Mouse (Mus musculus) urinary bladder, adult 18-20 months (tissue): Measurements from ENCODE around the gene Rd3l.
"Not testable (repeated sequence)": the region's sequence is repeated elsewhere in the genome, so short reads cannot be mapped to it uniquely, and the experiment has no call there.

ENCODE experiments used
- DNase-seq, 2 experiments: peaks; one replicate each; pipeline ENCODE4 v3.0.0; 2022; ENCODE audit warnings: low spot score in 2 of 2, mixed read lengths in 2 of 2

Gene Rd3l

DNA sequence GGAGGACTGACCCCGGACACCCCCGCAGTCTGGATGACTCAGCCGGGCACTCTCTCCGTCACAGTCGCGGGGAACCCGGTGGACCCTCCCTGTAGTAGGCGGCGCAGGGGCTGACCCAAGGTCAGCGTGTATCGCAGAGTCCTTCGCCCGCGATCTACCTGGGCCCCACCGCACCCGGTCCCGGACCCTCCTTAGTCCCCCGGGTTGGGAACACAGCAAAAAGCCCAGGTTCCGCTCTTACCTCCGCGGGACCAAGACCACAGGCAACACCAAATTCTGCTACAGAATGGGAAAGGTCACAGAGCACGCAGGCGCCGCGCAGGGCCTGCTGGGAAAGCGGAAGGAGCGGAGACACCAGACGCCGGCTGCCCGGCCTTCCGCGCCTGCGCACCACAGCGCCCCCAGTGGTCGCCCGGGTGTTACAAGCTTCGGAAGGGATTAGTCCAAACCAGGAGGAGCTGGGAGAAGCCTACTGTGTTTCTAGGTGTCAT is 14.4 kb downstream of the Rd3l start, which contains the start of gene Atp5mpl:
TSS of gene Atp5mpl (minus strand) at position 295 of the 491 bp plus-strand sequence.
- DNase-seq = peak; percentile 90 to 95

DNA sequence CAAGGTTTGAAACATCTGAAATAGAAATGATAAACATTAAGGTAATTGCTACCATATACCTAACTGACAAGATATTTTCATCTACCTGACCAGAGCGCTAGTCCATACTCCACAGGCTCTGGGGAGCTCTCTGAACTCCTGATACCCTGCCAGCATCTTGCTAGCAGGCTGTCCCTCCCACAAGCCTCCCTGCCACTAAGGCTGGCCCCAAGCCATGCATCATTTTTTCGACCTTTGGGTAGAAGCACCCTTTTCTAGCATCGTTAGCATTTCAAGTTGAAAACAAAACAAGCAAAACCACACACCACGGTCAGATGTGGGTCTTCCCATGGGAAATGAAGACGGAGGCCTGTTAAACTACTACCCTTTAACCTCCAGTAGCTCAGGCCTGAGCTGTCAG is 17.8 kb downstream of the Rd3l start:
- no peak for DNase-seq

DNA sequence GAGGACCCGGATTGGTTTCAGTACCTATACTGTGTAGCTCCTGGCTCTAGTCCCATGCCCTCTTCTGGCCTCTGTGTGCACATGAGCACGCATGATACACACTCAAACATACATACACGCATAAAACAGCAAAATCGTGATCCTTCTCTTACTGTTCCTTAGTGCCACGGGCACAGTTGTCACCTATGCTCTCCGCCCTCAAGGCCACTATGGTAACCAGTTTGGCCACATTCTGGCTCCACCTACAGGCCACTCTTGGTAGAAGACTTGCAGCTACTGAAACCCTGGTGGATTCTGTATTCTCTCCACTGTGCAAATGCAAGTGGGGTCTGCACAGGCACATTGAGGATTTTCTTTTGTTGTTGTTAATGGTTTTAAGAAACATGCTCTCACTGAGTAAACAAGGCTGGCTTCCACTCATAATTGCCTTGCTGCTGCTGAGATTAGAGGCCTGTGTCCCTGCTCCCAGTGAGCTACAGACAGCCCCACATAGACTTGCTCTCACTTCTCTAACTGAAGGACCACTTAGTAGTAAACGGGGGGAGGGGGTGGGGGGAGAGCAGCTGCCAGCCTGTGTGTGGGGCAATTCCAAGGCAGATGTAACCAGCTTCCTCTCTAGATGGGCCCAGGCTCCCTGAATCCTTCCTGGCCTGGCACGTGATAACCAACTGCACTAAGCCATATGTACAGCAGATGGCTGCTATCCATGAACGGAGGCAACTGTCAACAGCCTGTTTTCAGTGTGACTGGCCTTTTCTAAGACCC is 22.8 kb downstream of the Rd3l start:
- peak in 1 of 2 experiments; percentile 59 for DNase-seq

DNA sequence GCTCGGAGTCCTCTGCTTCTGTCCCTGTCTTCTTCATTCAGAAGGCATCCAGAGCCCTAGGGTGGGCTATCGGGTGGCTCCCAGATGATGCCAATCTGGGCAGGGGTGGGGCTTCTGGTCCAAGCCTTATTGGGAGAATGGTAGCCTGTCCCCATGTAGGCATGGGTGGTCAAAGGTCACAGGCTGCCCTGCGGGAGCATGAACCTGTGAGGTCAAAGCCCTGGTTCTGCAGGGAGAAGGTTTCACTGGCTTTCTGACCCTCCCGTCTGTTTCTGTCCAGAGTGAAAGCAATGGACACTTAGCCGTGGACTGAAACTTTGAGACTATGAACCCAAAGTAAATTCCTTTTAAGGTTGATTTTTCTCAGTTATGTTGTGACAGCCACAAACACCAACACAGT is 24.9 kb downstream of the Rd3l start:
- DNase-seq = no peak

DNA sequence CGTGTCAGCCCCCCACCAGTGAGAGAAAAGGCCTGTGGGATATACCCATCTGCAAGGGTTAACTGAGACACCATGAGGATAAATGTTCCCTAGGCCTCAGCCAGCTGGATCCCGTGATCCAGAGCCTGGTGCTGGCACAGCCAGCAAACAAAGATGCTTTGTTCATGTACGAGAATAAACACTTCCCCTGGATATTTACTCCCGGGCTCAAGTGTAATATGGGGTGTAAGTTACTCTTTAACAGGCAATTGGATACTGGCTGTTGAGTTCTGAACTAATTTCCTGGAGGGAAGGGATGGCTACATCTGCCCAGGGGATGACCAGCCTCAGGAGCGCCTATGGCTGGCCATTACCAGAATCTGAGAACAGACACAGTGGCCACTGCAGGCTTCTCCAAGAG is 29.4 kb downstream of the Rd3l start:
- no peak for DNase-seq

DNA sequence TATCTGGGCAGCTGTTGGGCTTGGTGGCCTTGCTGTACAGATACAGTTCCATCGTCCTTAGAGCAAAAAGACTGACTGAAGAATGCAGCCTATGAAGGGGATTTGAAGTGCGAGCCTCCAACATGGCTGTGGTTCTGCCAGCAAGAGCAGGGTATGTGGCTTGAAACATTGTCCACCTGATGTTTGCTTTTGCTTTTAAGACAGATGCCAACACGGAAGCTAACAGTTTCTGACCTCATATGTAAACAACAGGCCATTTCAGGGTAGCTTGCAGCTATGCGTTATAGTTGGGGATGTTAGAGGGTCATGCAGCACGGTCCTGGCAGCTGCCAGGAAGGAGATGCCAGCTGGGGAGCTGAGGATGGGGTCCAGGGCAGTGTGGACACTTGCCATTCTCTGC is 30.6 kb downstream of the Rd3l start:
- DNase-seq = no peak

DNA sequence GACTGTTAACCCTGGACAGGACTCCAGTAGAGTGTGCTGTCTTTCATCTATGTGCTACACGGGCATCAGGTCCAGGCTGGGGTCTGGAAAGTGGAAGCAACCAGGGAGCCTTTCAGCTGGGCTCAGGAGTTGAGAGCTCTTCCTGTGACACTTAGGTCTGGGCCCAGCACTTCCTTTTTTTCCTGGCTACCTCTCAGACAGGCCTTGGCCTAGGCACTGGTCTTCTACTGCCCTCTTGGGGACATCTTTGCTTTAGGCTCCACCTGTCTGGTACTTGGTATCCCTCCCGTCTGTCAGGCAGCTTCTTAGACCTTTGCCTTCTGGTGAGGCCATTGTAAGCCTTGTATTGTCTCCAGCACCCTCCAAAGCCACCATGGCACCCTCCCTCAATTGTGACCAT is 34.4 kb downstream of the Rd3l start:
- peak in 1 of 2 experiments; percentile 40 for DNase-seq

DNA sequence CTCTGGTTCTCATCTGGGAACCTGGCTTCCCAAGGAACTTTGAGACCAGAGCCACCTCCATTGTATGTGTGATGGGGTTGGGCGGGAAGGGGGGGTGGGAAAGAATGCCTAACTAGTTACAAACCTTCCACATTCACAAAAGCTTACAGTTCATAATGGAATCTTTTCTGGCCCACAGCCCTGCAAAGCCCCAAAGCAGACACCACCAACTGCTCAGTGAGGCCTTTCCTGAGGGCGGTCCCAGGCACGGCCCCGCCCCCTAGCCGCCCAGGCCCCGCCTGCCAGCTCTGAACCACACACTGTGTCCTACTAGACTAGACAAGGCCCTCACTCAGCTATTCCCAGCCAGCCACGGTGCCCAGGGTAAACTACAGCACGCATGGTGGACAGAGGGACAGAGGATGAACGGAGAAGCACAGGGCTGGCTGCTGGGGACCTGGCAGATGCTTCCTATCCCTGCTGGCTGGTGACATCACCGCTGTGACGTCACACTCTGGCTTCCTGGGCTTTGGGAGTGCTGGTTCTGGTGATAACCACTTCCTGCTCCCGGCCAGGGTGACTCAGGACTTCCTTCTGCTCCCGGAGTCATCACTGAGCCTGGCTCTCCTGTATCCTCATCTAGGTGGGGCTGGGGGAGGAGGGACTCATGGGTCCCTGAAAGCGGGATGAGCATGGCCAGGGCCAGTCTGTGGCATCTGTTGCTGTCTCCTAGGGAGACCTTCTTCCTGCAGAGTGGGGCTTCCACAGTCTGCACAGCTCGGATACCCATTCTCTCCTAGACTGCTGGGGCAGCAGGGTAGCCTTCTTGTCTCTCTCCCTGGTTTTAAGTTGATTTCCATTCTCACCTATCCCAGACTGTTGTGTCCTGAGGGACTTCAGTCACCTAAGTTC is 35.1 kb downstream of the Rd3l start:
- DNase-seq = not testable (repeated sequence)

DNA sequence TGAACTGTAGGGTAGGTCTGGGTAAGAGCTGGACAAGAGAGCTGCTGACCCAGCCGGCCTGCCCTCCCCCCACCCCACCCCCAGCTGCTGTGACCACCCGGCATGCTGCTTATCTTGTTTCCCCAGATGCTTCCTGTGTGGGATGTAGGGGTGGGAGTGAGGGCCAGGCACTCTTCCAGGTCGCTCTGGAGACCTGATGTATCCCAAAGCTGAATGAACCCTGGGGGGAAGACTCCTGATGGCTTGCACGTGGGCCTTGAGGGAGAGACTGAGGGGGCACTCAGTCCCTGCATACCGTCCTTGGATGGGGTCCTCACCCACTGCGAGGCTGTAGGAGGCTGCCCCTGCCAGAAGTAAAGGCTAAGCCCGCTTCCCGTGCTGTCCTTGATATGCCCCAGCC is 36.0 kb downstream of the Rd3l start:
- DNase-seq = no peak

DNA sequence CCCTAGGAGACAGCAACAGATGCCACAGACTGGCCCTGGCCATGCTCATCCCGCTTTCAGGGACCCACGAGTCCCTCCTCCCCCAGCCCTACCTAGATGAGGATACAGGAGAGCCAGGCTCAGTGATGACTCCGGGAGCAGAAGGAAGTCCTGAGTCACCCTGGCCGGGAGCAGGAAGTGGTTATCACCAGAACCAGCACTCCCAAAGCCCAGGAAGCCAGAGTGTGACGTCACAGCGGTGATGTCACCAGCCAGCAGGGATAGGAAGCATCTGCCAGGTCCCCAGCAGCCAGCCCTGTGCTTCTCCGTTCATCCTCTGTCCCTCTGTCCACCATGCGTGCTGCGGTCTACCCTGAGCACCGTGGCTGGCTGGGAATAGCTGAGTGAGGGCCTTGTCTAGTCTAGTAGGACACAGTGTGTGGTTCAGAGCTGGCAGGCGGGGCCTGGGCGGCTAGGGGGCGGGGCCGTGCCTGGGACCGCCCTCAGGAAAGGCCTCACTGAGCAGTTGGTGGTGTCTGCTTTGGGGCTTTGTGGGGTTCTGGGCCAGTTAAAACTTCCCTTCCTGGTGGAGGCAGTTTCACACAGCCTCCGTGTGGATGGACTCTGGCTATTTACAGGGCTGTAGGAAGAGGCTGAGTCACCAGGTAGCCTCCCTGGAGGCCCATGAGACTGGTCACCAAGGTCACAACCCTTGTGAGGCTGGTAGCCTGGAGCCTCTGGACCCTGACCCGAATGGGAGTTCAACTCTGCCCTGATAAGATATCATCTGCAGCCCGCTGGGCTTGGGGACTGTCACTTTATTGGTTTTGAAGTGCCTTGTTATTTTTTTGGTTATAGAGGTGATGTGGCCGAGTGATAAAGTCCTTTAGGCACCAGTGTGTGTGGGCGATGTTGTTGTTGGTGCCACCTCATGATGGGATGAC is 36.8 kb downstream of the Rd3l start:
- not testable (repeated sequence) for DNase-seq

DNA sequence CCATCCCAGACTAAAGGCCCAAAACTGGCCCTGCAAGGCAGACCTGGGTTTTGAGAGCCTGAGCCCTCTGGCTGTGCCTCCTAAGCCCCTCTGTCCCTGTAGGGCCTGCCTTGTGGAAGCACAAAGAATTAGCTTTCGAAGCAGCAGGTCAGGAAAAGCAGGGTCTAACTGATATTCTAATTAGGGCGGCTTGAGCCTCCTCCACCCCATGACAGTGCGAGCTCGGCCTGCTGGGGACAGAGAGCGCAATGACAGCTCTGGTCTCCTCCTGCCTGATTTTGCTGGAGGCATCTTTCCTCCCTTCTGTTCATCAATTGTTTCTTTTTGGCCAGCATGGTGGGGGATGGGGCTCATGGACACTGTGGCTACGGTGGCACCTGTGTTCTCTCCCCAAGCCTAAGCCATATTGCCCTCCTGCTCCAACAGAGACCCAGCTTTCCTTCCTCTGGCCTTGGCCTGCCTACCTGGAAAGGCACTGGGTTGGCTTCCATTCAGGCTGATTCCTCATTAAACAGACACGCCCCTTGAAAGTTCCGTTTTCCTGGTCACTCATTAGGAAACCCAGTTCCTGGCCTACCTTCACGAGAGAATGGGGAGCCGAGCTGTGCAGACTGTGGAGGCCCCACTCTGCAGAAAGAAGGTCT is 37.6 kb downstream of the Rd3l start:
- DNase-seq = no peak

DNA sequence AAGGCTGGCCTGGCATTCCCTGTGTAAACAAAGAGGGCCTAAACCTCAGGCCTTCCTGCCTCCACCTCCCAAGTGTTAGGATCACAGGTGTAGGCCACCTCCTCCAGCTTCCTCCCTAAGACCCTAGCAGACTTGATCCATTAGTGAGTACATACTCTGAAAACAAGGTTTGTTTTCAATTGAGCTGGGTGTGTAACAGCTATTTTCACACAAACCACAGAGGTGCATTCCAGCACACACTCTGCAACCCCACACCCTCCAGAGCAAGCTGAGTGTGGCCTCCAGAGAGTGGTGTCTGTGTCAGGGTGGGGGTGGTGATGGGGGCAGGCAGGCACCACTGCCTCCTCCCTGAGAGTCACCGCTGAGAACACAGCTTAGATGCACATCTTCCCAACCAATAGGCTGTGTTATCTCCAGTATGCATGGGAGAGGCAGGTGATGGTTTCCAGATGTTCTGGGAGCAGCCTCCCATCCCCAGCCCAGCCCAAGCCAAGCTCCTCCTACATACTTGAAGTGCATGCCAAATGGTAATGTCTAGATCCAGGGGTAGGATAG is 42.4 kb downstream of the Rd3l start:
- no peak for DNase-seq

DNA sequence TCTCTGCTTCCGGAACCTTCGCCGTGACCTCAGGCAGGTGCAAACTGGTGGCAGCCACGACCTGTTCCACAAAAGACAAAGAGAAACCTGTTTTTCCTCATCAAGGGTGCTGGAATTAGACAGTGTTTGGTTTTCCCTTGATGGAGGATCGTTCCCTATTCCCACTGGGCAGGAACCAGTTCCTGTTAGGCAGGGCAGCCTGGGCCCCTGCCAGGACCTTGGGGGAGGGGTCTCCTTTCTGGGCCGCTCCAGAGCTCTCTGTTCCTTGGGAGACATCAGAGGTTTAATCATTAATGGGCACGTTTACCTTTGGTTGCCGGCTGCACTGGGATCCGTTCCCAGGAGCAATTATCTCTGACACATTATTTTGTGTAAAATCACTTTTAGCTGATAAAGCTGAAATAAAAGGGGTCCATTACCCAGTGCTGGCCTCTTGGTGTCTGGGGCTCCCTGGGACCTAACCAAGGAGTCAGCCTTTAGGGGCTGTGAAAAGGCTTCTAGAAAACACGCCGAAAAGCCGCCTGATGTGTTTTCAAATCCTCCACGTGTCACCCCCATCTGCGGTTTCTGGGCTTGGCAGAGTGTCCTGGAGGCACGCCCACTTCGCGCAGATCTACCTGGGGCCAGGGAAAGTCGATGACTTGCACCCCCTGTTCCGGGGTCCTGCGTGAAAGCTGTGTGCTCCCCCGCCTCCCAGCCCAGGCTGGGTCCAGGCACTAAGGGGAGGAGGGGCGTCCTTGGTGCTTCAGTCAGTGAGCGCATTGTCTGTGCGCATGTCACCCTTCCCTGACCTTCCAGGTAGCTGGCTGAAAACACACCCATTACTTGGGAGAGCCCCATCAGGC is 44.2 kb downstream of the Rd3l start:
- DNase-seq = peak; percentile 51 to 54

DNA sequence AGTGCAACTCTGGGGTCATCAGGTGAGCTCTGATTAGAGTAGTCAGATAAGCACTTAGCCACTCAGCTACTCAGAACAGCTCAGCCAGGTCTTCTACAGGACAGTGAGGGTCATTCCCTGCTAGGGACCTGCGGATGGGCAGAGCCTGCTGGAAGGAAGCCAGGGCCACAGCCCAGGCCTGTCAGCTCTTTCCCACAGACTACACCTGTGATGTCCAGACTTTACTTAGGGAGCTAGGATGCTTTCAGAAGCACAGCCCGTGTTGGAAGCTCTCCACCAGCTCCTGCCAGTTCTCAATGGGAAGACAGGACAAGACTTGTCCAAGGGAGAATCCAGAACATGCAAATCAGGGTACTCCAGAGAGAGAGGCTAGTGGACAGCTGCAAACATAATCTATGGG is 47.1 kb downstream of the Rd3l start:
- DNase-seq = no peak

DNA sequence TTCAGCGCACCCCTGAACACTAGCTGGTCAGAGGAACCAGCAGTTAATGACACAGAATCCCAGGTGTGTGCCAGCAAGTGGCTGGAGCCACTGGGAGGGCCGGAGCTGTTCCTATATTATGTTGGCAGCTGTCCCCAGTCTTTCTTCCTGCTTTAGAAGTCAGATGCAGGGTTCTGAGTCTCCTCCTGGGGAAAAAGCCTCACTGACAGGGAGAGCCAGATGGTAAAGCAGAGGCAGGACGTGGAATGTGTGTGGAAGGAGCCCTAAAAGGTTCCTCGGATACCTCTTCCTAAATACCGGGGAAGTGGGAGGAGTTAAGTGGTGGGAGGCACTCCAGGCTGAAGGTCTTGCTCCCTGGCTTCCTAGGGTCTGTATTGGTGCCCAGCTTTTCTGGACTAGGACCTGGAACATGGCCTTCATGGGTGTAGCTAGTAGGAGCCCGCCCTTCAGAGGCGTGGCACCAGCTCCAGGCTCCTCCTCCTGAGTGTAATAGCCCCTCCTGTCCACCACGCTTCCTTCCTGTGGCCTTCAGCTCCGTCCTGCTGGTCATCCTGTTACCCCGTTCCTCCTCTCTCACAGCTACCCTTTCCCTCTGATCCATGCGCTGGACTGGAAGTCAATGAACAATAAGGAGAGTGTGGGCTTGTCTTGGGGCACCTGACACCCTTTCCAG is 47.9 kb downstream of the Rd3l start:
- no peak for DNase-seq

DNA sequence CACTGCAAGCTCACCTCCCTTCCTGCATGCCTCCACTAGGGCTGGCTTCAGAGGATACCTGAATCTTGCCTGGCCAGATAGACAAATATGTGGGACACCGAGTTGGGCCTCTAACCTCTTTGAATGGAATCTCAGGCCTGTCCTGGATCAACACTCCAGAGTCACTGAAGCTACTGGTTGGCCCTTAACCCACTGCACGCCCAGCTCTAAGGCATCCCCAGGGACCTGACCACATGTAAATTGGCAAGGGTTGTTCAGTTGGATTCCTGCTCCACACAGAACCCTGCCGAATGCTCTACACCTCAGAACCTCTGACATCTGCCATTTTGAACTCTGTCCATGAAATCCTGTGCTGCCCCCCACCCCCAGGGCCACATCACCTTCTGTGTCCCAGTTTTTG is 48.6 kb downstream of the Rd3l start:
- DNase-seq = no peak

DNA sequence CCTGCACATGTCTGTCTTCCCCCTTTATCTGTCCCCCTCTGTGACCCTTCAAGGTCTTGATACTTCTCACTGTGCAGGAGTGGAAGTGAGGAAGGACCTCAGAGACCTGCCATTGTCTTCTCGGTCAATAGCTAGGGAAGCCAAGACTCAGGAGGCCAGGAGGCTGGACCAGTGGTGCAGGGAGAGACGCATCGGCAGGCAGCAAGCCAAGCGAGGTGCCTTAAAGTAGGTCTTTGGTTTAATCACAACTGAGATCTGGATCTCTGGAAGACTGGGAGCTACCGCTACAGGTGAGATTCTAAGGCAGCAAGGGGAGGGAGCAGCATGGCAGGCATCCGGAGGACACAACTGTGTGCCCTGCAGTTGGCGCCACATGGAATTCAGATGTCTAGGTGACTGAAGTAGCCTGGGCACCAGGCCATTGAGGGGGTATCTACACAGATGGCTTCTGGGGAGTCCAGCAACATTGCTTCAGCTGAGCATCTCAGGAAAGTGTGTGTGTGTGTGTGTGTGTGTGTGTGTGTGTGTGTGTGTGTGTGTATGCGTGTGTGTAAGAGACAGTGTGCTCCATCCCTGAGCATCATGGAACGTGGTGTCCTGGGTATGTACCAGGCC is 49.6 kb downstream of the Rd3l start:
- no peak for DNase-seq
